Mouse (Mus musculus) brain, embryonic 14.5 days (tissue): ENCODE data around the gene Pdpk1.

ENCODE experiments used
- CTCF ChIP-seq: fragments of 200-500 bp; IDR thresholded peaks from 2 replicates; pipeline ENCODE4 v1.5.1; 2012; ENCODE audit warnings: inconsistent platforms, mild to moderate bottlenecking, moderate library complexity, borderline replicate concordance; ENCODE audit not compliant: insufficient read depth, insufficient read length; ENCODE audit errors: extremely low read depth
- POLR2A ChIP-seq: fragments of 200-500 bp; IDR thresholded peaks from 2 replicates; pipeline ENCODE4 v1.6.1; 2012; ENCODE audit warnings: mild to moderate bottlenecking, inconsistent platforms, borderline replicate concordance; ENCODE audit not compliant: poor library complexity, insufficient read depth, insufficient read length, severe bottlenecking; ENCODE audit errors: extremely low read depth

- TF ChIP-seq CTCF (no peak), POLR2A (no peak)
These were observed 88.1 kb downstream of the Pdpk1 start for GRCm38 (mm10) chr17:24062459-24063155.
